Mouse (Mus musculus): ENCODE data around the gene Fam78a. TPM values are rescaled to one million over a fixed set of nuclear protein-coding genes. Genes with fewer than 3 reads are reported as not detected.
"Not testable (repeated sequence)": the region's sequence is repeated elsewhere in the genome, so short reads cannot be mapped to it uniquely, and the experiment has no call there.

The Fam78a gene
- polyA plus RNA-seq, 1 experiment from 2014 or later: 1.5 TPM

GRCm38 (mm10) chr2:32046009-32046408 lies 38.6 kb downstream of the Fam78a start:
- Histone ChIP-seq H3K36me3 (peaks cover 96% of the 10 kb centered on the region), H3K27ac (no peak overlapping the region), H3K4me1 (replicated peaks) (no peaks in the 10 kb centered on the region), H3K9me3 (no peaks in the 10 kb centered on the region), H3K27me3 (ENCODE audit: insufficient read depth, poor library complexity, severe bottlenecking) (no peaks in the 10 kb centered on the region), H3K4me3 (no peak overlapping the region)
- WGBS: 93% methylated on average over 10 of the region's 10 CpGs
- no peak for DNase-seq (ENCODE audit: low spot score)

GRCm38 (mm10) chr2:32045375-32045774 lies 39.3 kb downstream of the Fam78a start:
- Histone ChIP-seq H3K27me3 (ENCODE audit: insufficient read depth, poor library complexity, severe bottlenecking) (no peaks in the 10 kb centered on the region), H3K36me3 (peaks cover 96% of the 10 kb centered on the region), H3K9me3 (no peaks in the 10 kb centered on the region), H3K4me1 (replicated peaks) (no peaks in the 10 kb centered on the region), H3K27ac (no peak overlapping the region), H3K4me3 (no peak overlapping the region)
- 81% methylated on average over 6 of the region's 6 CpGs for WGBS
- no peak for DNase-seq (ENCODE audit: low spot score)

- WGBS: 79% methylated on average over 5 of the region's 5 CpGs
- Histone ChIP-seq H3K36me3 (peaks cover 97% of the 10 kb centered on the region), H3K27me3 (ENCODE audit: insufficient read depth, poor library complexity, severe bottlenecking) (no peaks in the 10 kb centered on the region), H3K27ac (no peak overlapping the region), H3K9me3 (no peaks in the 10 kb centered on the region), H3K4me1 (replicated peaks) (no peaks in the 10 kb centered on the region), H3K4me3 (no peak overlapping the region)
- DNase-seq (ENCODE audit: low spot score): no peak
Observed at GRCm38 (mm10) chr2:32043836-32044235, 40.8 kb downstream of the Fam78a start.

- DNase-seq (ENCODE audit: low spot score): no peak
- no peaks in the 10 kb centered on the region for H3K4me1 ChIP-seq (replicated peaks)
- no peaks in the 10 kb centered on the region for H3K9me3 ChIP-seq
- H3K4me3 ChIP-seq: no peak overlapping the region
- peaks cover 98% of the 10 kb centered on the region for H3K36me3 ChIP-seq
- H3K27me3 ChIP-seq (ENCODE audit: insufficient read depth, poor library complexity, severe bottlenecking): no peaks in the 10 kb centered on the region
- WGBS: 88% methylated on average over 2 of the region's 2 CpGs
- H3K27ac ChIP-seq: no peak overlapping the region
Observed at GRCm38 (mm10) chr2:32041087-32041486, 43.6 kb downstream of the Fam78a start.

- WGBS: 91% methylated on average over 9 of the region's 9 CpGs
- not testable (repeated sequence) for H3K4me1 ChIP-seq (replicated peaks); H3K9me3 ChIP-seq; H3K27me3 ChIP-seq (ENCODE audit: insufficient read depth, poor library complexity, severe bottlenecking); H3K4me3 ChIP-seq; H3K27ac ChIP-seq; DNase-seq (ENCODE audit: low spot score)
- peaks cover 98% of the 10 kb centered on the region for H3K36me3 ChIP-seq
Observed at GRCm38 (mm10) chr2:32040646-32041045, 44.0 kb downstream of the Fam78a start.

GRCm38 (mm10) chr2:32038661-32039081 lies 46.0 kb downstream of the Fam78a start:
- Histone ChIP-seq H3K27ac (no peak overlapping the region), H3K9me3 (no peaks in the 10 kb centered on the region), H3K27me3 (ENCODE audit: insufficient read depth, poor library complexity, severe bottlenecking) (no peaks in the 10 kb centered on the region), H3K36me3 (peaks cover 99% of the 10 kb centered on the region), H3K4me3 (no peak overlapping the region), H3K4me1 (replicated peaks) (no peaks in the 10 kb centered on the region)
- no peak for DNase-seq (ENCODE audit: low spot score)
- WGBS: 91% methylated on average over 8 of the region's 8 CpGs

- Histone ChIP-seq H3K4me1 (replicated peaks) (no peaks in the 10 kb centered on the region), H3K4me3 (no peak overlapping the region), H3K27me3 (ENCODE audit: insufficient read depth, poor library complexity, severe bottlenecking) (no peaks in the 10 kb centered on the region), H3K36me3 (peaks cover 99% of the 10 kb centered on the region), H3K27ac (no peak overlapping the region), H3K9me3 (no peaks in the 10 kb centered on the region)
- no peak for DNase-seq (ENCODE audit: low spot score)
- 80% methylated on average over 6 of the region's 6 CpGs for WGBS
Observed at GRCm38 (mm10) chr2:32037279-32037858, 47.3 kb downstream of the Fam78a start.

- DNase-seq (ENCODE audit: low spot score): no peak
- Histone ChIP-seq H3K36me3 (peaks cover 98% of the 10 kb centered on the region), H3K27ac (no peak overlapping the region), H3K4me3 (no peak overlapping the region), H3K9me3 (no peaks in the 10 kb centered on the region), H3K4me1 (replicated peaks) (no peaks in the 10 kb centered on the region), H3K27me3 (ENCODE audit: insufficient read depth, poor library complexity, severe bottlenecking) (no peaks in the 10 kb centered on the region)
- 94% methylated on average over 6 of the region's 6 CpGs for WGBS
Observed at GRCm38 (mm10) chr2:32034206-32034605, 50.5 kb downstream of the Fam78a start.

GRCm38 (mm10) chr2:32033436-32033835 lies 51.2 kb downstream of the Fam78a start:
- H3K4me3 ChIP-seq: no peak overlapping the region
- H3K27ac ChIP-seq: no peak overlapping the region
- H3K36me3 ChIP-seq: peaks cover 96% of the 10 kb centered on the region
- no peak for DNase-seq (ENCODE audit: low spot score)
- H3K27me3 ChIP-seq (ENCODE audit: insufficient read depth, poor library complexity, severe bottlenecking): no peaks in the 10 kb centered on the region
- 93% methylated on average over 6 of the region's 6 CpGs for WGBS
- no peaks in the 10 kb centered on the region for H3K4me1 ChIP-seq (replicated peaks)
- no peaks in the 10 kb centered on the region for H3K9me3 ChIP-seq

- H3K4me1 ChIP-seq (replicated peaks): no peaks in the 10 kb centered on the region
- 86% methylated on average over 3 of the region's 3 CpGs for WGBS
Observed at GRCm38 (mm10) chr2:32029636-32030035, 55.0 kb downstream of the Fam78a start.

GRCm38 (mm10) chr2:32024372-32024771 lies 60.3 kb downstream of the Fam78a start:
- Histone ChIP-seq H3K4me1 (replicated peaks) (no peaks in the 10 kb centered on the region), H3K4me3 (no peak overlapping the region), H3K36me3 (peaks cover 93% of the 10 kb centered on the region), H3K9me3 (no peaks in the 10 kb centered on the region), H3K27ac (no peak overlapping the region), H3K27me3 (ENCODE audit: insufficient read depth, poor library complexity, severe bottlenecking) (no peaks in the 10 kb centered on the region)
- DNase-seq (ENCODE audit: low spot score): no peak
- WGBS: 94% methylated on average over 4 of the region's 4 CpGs

More at GRCm38 (mm10) chr2:32029636-32030035, 55.0 kb downstream of the Fam78a start:
- H3K36me3 ChIP-seq: peaks cover 94% of the 10 kb centered on the region
- no peak overlapping the region for H3K27ac ChIP-seq
- H3K9me3 ChIP-seq: no peaks in the 10 kb centered on the region
- no peak overlapping the region for H3K4me3 ChIP-seq
- no peak for DNase-seq (ENCODE audit: low spot score)
- no peaks in the 10 kb centered on the region for H3K27me3 ChIP-seq (ENCODE audit: insufficient read depth, poor library complexity, severe bottlenecking)

GRCm38 (mm10) chr2:32020229-32020628 lies 64.4 kb downstream of the Fam78a start:
- DNase-seq (ENCODE audit: low spot score): no peak
- no peaks in the 10 kb centered on the region for H3K27me3 ChIP-seq (ENCODE audit: insufficient read depth, poor library complexity, severe bottlenecking)
- no peak overlapping the region for H3K4me3 ChIP-seq
- no peaks in the 10 kb centered on the region for H3K9me3 ChIP-seq
- 93% methylated on average over 5 of the region's 5 CpGs for WGBS
- H3K27ac ChIP-seq: no peak overlapping the region
- peaks cover 96% of the 10 kb centered on the region for H3K36me3 ChIP-seq
- H3K4me1 ChIP-seq (replicated peaks): no peaks in the 10 kb centered on the region

- no peaks in the 10 kb centered on the region for H3K4me1 ChIP-seq (replicated peaks)
- H3K9me3 ChIP-seq: no peaks in the 10 kb centered on the region
- no peak overlapping the region for H3K27ac ChIP-seq
- H3K4me3 ChIP-seq: no peak overlapping the region
- WGBS: 94% methylated on average over 4 of the region's 4 CpGs
- H3K36me3 ChIP-seq: peaks cover 97% of the 10 kb centered on the region
- H3K27me3 ChIP-seq (ENCODE audit: insufficient read depth, poor library complexity, severe bottlenecking): no peaks in the 10 kb centered on the region
- no peak for DNase-seq (ENCODE audit: low spot score)
Observed at GRCm38 (mm10) chr2:32019704-32020103, 65.0 kb downstream of the Fam78a start.

- WGBS: 90% methylated on average over 11 of the region's 11 CpGs
- Histone ChIP-seq H3K27me3 (ENCODE audit: insufficient read depth, poor library complexity, severe bottlenecking) (no peaks in the 10 kb centered on the region), H3K27ac (no peak overlapping the region), H3K4me3 (no peak overlapping the region), H3K36me3 (peaks cover 96% of the 10 kb centered on the region), H3K4me1 (replicated peaks) (no peaks in the 10 kb centered on the region), H3K9me3 (no peaks in the 10 kb centered on the region)
- no peak for DNase-seq (ENCODE audit: low spot score)
Observed at GRCm38 (mm10) chr2:32008716-32009115, 75.9 kb downstream of the Fam78a start.

All from hindbrain, embryonic 10.5 days (tissue).